Mouse (Mus musculus) embryonic facial prominence, embryonic 10.5 days (tissue): ENCODE data around the gene Ccin. TPM values are rescaled to one million over a fixed set of nuclear protein-coding genes. Genes with fewer than 3 reads are reported as not detected.
A peak's percentile ranks its signal among the peaks of the same experiment; 100 is the strongest.

Experiments used
- DNase-seq: peaks from one replicate; pipeline ENCODE4 v3.0.0-alpha.2; 2017; ENCODE audit warnings: low spot score
- H3K27ac ChIP-seq: fragments of 300-500 bp; sonication (generic); replicated peaks from 2 replicates; pipeline ENCODE4 v1.5.1; 2016; ENCODE audit warnings: mild to moderate bottlenecking
- H3K27me3 ChIP-seq: fragments of 300-500 bp; sonication (generic); replicated peaks from 2 replicates; pipeline ENCODE4 v1.6.1; 2016; ENCODE audit warnings: low read depth, mild to moderate bottlenecking; ENCODE audit not compliant: poor library complexity, severe bottlenecking
- H3K36me3 ChIP-seq: fragments of 300-500 bp; sonication (generic); replicated peaks from 2 replicates; pipeline ENCODE4 v1.6.1; 2016; ENCODE audit warnings: mild to moderate bottlenecking, moderate library complexity
- H3K4me1 ChIP-seq: fragments of 300-500 bp; sonication (generic); 2 replicates; pipeline ENCODE4 v1.6.1; 2016
- H3K4me3 ChIP-seq: fragments of 300-500 bp; sonication (generic); 2 replicates; pipeline ENCODE4 v1.5.1; 2016; ENCODE audit warnings: mild to moderate bottlenecking, moderate library complexity
- H3K9me3 ChIP-seq: fragments of 300-500 bp; sonication (generic); 2 replicates; pipeline ENCODE4 v1.6.1; 2016; ENCODE audit warnings: mild to moderate bottlenecking
- WGBS: fragments of 180-500 bp; shearing (Covaris S2); methylation state at CpG from one replicate; pipeline ENCODE4 v1.1.7; 2016; 5-methylcytosine and 5-hydroxymethylcytosine counted together
- polyA plus RNA-seq: library from polyadenylated mRNA; unstranded; fragments of >200 nt; fragmentation: Nextera tagmentation; extraction: Ambion mirVana; gene quantifications from 2 replicates; pipeline ENCODE4 v1.2.1, GENCODE M21; 2016

Ccin gene
- polyA plus RNA-seq, result not detected in 2 replicates

DNA sequence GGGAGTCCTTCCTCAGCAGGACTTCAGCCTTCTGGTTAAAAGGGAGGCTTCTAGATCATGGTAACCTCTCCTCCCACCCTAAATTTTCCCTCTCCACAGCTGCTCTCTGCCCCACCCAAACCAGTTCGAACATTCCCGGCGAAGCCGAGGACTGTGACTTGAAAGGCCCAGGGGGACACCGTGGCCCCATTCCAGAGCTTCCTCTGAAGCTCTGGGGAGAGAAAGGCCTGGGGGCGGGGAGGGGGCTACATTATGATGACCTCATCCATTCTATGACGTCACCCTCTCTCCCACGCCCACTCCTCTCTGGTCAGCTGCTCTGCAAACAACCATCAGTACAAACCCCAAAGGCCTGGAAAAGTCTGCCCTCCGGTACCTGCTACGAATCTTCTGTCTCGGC is at the start of gene Ccin:
TSS of gene Ccin (plus strand) at position 303 of the 400 bp plus-strand sequence.
- Histone ChIP-seq H3K36me3 (no peaks in the 10 kb centered on the region), H3K9me3 (no peaks in the 10 kb centered on the region), H3K4me3 (peak within 1 kb of the TSS; percentile 50), H3K27me3 (peaks cover 5% of the 10 kb centered on the region; the same call in 1 of the 2 replicates), H3K4me1 (peaks cover 27% of the 10 kb centered on the region), H3K27ac (peak within 1 kb of the TSS; percentile 86)
- 85% methylated on average over 11 of the region's 11 CpGs for WGBS
- DNase-seq, result no peak

DNA sequence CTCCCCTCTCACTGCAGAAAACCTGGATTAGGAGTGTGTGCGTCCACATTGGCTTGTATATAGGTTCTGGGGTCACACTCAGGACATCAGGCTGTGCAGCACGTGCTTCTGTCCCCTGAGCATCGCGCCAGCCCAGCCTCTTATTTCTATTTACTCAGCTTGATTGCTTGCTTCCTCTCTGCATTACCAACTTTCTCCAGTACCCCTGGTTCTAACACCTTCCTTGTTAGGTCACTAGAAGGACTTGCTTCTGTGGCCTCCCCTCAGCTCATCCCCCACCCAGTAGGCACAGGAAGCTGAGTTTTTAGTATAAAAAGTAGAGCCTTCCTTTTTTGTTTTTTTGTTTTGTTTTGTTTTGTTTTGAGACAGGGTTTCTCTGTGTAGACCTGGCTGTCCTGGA is 47.1 kb upstream of the Ccin start:
- Histone ChIP-seq H3K4me1 (no peaks in the 10 kb centered on the region), H3K27ac (no peak overlapping the region), H3K36me3 (peaks cover 94% of the 10 kb centered on the region), H3K4me3 (no peak overlapping the region), H3K27me3 (no peaks in the 10 kb centered on the region), H3K9me3 (no peaks in the 10 kb centered on the region)
- 82% methylated on average over 4 of the region's 4 CpGs for WGBS
- DNase-seq, result no peak

- H3K36me3 ChIP-seq, result peaks cover 94% of the 10 kb centered on the region
- H3K27ac ChIP-seq, result no peak overlapping the region
- no peak overlapping the region for H3K4me3 ChIP-seq
- no peaks in the 10 kb centered on the region for H3K9me3 ChIP-seq
- 83% methylated on average over 14 of the region's 14 CpGs for WGBS
- no peaks in the 10 kb centered on the region; the same call in 1 of the 2 replicates for H3K4me1 ChIP-seq
- DNase-seq, result no peak
- no peaks in the 10 kb centered on the region for H3K27me3 ChIP-seq
Observed at GRCm38 (mm10) chr4:43936749-43937674, 46.3 kb upstream of the Ccin start.

GRCm38 (mm10) chr4:43941315-43941714 is 42.0 kb upstream of the Ccin start:
- WGBS, result 89% methylated on average over 5 of the region's 5 CpGs

DNA sequence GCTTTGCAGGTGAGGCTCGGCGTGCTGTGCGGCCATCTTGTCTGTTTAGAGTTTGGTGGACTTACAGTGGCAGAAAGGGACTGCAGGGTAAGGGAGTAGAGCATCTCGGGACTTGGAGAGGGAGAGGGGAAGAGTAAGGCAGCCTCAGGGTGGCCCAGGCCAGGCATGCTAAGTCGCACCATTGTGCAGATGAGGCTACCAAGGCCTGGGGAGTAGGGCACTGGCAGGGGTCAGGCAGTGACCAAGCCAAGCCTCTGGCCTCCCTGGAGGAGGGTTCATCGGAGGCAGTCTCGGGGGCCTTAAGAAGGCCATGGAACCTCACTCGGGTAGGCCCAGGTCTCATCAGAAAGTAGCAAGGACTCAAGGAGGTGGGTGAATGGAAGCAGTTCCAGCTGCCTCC is 40.9 kb upstream of the Ccin start:
- 87% methylated on average over 8 of the region's 8 CpGs for WGBS
- Histone ChIP-seq H3K27me3 (no peaks in the 10 kb centered on the region), H3K27ac (peak overlapping the region; percentile 48; the same call in 1 of the 2 replicates), H3K36me3 (peaks cover 89% of the 10 kb centered on the region), H3K4me3 (no peak overlapping the region), H3K4me1 (peaks cover 10% of the 10 kb centered on the region), H3K9me3 (no peaks in the 10 kb centered on the region)
- no peak for DNase-seq

More at GRCm38 (mm10) chr4:43941315-43941714, 42.0 kb upstream of the Ccin start:
- Histone ChIP-seq H3K9me3 (no peaks in the 10 kb centered on the region), H3K4me3 (no peak overlapping the region), H3K27ac (no peak overlapping the region), H3K27me3 (no peaks in the 10 kb centered on the region), H3K36me3 (peaks cover 91% of the 10 kb centered on the region), H3K4me1 (peaks cover 10% of the 10 kb centered on the region)
- no peak for DNase-seq

DNA sequence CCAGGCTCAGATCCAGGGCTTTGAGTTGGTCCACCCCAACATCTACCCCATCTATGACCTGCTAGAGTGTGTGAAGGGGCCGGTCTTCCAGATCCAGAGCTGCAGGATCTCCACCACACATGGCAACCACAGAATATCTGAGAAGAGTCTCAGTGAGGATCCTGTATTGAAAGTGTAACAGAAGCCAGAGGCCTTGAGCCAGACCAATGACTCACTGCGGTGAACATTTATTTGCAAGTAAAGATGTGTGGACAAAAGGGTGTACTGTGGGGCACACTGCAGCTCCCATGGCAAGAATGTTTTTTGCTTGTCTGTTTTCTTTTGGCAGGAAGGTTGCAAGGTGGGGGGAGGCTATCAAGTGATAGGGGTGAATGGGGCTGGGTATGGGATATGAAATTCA is 35.7 kb upstream of the Ccin start:
- 100% methylated on average over 2 of the region's 2 CpGs for WGBS
- Histone ChIP-seq H3K4me1 (peaks cover 7% of the 10 kb centered on the region), H3K36me3 (peaks cover 43% of the 10 kb centered on the region), H3K27me3 (no peaks in the 10 kb centered on the region), H3K4me3 (no peak overlapping the region), H3K27ac (no peak overlapping the region), H3K9me3 (no peaks in the 10 kb centered on the region)
- no peak for DNase-seq

GRCm38 (mm10) chr4:43957292-43957845 is 25.9 kb upstream of the Ccin start, which contains the start of gene Glipr2:
TSS of gene Glipr2 (plus strand) at chr4:43957401.
- peak; percentile 95 for DNase-seq
- peak within 1 kb of the TSS; percentile 72 for H3K4me3 ChIP-seq
- H3K36me3 ChIP-seq, result no peaks in the 10 kb centered on the region
- peaks cover 34% of the 10 kb centered on the region for H3K27me3 ChIP-seq
- H3K4me1 ChIP-seq, result peaks cover 31% of the 10 kb centered on the region
- WGBS, result under 1% methylated on average over 45 of the region's 45 CpGs
- H3K9me3 ChIP-seq, result no peaks in the 10 kb centered on the region
- peak within 1 kb of the TSS; percentile 90 for H3K27ac ChIP-seq

- H3K27me3 ChIP-seq, result peaks cover 36% of the 10 kb centered on the region
Observed at GRCm38 (mm10) chr4:43957846-43958461, 25.3 kb upstream of the Ccin start.

DNA sequence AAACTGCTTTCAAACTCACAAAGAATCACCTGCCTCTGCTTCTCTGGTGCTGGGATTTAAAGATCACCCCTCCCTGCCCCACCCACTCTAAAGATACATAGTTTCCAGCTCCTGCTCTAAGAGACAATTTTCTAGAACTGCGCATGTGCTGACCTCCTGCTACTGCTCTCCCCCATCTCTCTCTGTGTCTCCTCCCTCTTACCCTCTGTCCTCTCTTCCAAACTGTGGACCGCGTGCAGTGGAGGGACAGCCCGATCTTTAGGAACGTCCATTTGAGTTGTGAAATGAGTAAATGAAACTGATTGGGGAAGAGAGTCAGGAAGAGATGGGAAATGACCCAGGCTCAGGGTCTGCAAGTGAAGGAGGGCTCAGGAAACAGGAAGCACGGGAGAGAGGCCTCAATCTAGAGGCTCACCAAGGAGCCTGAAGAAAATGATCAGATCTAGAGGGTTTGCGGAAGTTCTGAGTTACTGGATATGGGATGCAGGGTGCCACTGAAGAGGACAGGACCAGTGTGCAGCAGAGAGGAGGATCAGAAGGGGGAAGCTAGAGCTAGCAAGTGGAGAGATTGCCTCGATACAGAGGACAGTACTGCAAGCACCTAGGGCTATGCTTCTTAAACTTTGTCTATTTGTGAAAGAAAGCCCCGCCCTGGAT is 23.6 kb upstream of the Ccin start:
- no peak overlapping the region for H3K4me3 ChIP-seq
- no peak overlapping the region for H3K27ac ChIP-seq
- no peak for DNase-seq
- peaks cover 42% of the 10 kb centered on the region for H3K4me1 ChIP-seq
- WGBS, result 63% methylated on average over 9 of the region's 9 CpGs
- no peaks in the 10 kb centered on the region for H3K9me3 ChIP-seq
- H3K27me3 ChIP-seq, result peaks cover 36% of the 10 kb centered on the region
- H3K36me3 ChIP-seq, result no peaks in the 10 kb centered on the region

More at GRCm38 (mm10) chr4:43957846-43958461, 25.3 kb upstream of the Ccin start:
- Histone ChIP-seq H3K27ac (peak overlapping the region; percentile 90), H3K4me3 (peak overlapping the region; percentile 72), H3K36me3 (no peaks in the 10 kb centered on the region), H3K9me3 (no peaks in the 10 kb centered on the region), H3K4me1 (peaks cover 31% of the 10 kb centered on the region)
- DNase-seq, result peak; percentile 83
- under 1% methylated on average over 26 of the region's 26 CpGs for WGBS

DNA sequence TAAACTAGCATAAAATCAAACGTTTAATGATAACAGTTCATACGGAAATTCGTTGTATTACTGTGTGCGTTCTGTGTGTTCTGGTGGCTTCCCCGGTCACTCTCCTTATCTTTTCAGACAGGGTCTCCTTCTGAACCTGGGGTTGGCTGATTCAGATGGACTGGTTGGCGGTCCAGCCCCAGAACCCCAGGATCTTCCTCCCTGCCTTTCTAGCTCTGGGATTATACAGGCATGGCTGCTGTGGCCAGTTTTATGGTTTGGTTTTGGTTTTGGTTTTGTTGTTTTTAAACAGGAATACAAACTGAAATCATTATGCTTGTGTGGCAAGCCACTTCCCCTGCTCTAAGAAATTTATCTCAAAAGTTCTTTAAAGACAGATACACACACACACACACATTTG is 23.1 kb upstream of the Ccin start:
- H3K36me3 ChIP-seq, result no peaks in the 10 kb centered on the region
- no peak overlapping the region for H3K27ac ChIP-seq
- WGBS, result 86% methylated on average over 6 of the region's 6 CpGs
- H3K4me3 ChIP-seq, result no peak overlapping the region
- peaks cover 36% of the 10 kb centered on the region for H3K27me3 ChIP-seq
- no peaks in the 10 kb centered on the region for H3K9me3 ChIP-seq
- DNase-seq, result no peak
- H3K4me1 ChIP-seq, result peaks cover 48% of the 10 kb centered on the region

DNA sequence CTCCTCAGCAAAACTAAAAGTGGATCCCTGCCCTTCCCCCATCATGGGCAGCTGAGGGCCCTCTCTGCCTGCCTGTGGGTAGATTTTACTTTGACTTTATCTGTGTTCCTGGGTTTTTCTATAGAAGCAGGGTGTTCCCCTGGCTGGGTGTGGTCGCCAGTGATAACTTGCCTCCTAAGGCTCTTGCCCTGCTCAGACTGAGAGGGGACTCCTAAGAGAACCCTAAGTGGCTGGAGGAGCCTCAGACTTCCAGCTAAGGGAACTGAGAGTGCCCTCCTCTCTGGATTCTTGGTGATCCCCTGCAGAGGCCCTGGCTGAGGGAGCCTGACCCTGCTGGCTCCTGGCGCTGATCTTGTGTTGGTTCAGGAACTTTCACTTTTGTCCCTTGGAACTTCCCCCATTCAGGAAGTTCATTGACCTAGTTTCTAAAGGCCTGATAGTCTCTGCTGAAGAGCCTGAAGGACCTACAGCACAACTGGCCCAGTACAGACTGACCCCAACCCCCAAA is 18.9 kb upstream of the Ccin start:
- H3K27me3 ChIP-seq, result peaks cover 27% of the 10 kb centered on the region
- H3K36me3 ChIP-seq, result no peaks in the 10 kb centered on the region
- 45% methylated on average over 2 of the region's 2 CpGs for WGBS
- no peak for DNase-seq
- H3K4me1 ChIP-seq, result peaks cover 53% of the 10 kb centered on the region
- no peaks in the 10 kb centered on the region for H3K9me3 ChIP-seq
- H3K27ac ChIP-seq, result peak overlapping the region; percentile 61
- H3K4me3 ChIP-seq, result 0 out of 2 replicates have a peak overlapping the region, but pooled peaks have one; percentile 13
